Mouse (Mus musculus): ENCODE data around the gene Copa. TPM values are rescaled to one million over a fixed set of nuclear protein-coding genes. Genes with fewer than 3 reads are reported as not detected.

Gene Copa
- polyA plus RNA-seq, 1 experiment, result 46.0 TPM

DNA sequence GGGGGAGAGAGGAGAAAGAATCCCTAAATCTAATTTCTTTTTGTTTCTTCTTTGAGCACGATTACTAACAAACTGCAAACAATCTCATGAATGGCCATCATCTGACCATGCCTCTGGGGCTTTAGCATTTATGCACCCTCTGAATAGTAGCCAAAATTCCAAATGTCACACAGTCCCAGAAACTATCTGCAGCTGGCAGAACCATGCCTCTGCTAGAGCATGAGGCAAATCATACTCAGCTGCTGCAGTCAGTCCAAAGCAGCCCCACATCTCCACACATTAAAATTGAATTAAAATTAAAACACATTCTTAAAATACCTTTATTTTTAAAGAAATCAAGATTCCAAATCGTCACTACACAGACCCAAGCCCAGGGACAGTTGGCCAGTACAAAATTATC is 57.8 kb downstream of the Copa start:
- H3K4me1 ChIP-seq (ENCODE audit: control insufficient read depth, insufficient read depth, insufficient read length, low read length), result 0 out of 2 replicates have a peak, but pooled peaks cover 2% of the 10 kb centered on the region
- H3K4me3 ChIP-seq (ENCODE audit: low read depth, low read length), result no peak overlapping the region
- WGBS, result 74% methylated on average over 2 of the region's 2 CpGs
- H3K36me3 ChIP-seq (ENCODE audit: control insufficient read depth, insufficient read depth, low read length), result peaks cover 7% of the 10 kb centered on the region
- no peaks in the 10 kb centered on the region for H3K27me3 ChIP-seq (ENCODE audit: control insufficient read depth, insufficient read depth, low read length)
- H3K27ac ChIP-seq (ENCODE audit: insufficient read depth, low read depth, low read length), result no peak overlapping the region
- TF ChIP-seq POLR2A (IDR thresholded peaks at IDR 0.05; ENCODE audit: low read depth, low read length), result no peak
- no peak for TF ChIP-seq CTCF (IDR thresholded peaks at IDR 0.05; ENCODE audit: extremely low read depth, insufficient read length, insufficient replicate concordance, low read depth, low read length)

DNA sequence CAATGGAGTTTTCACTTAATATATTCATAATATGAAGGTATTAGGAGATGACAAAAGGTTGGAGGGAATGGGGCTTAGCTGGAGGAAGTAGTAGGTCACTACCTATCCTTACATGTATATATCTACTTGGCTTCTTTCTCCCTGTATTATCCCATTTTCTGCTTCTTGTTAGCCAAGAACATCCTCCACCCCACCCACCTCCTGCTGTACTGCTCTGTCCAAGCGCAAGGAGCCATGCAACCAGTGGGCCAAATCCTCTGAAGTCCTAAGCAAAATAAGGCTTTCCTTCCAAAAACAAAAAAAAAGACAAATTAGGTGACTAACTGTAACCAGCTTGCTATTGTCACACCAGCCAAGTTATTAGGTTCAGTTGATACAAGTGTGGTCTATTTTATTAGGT is 58.5 kb downstream of the Copa start:
- H3K36me3 ChIP-seq (ENCODE audit: control insufficient read depth, insufficient read depth, low read length), result peaks cover 2% of the 10 kb centered on the region
- 93% methylated on average over 1 of the region's 1 CpGs for WGBS
- TF ChIP-seq POLR2A (IDR thresholded peaks at IDR 0.05; ENCODE audit: low read depth, low read length) (no peak), CTCF (IDR thresholded peaks at IDR 0.05; ENCODE audit: extremely low read depth, insufficient read length, insufficient replicate concordance, low read depth, low read length) (no peak)
- H3K27ac ChIP-seq (ENCODE audit: insufficient read depth, low read depth, low read length), result no peak overlapping the region
- H3K27me3 ChIP-seq (ENCODE audit: control insufficient read depth, insufficient read depth, low read length), result no peaks in the 10 kb centered on the region
- H3K4me3 ChIP-seq (ENCODE audit: low read depth, low read length), result no peak overlapping the region
- 0 out of 2 replicates have a peak, but pooled peaks cover 2% of the 10 kb centered on the region for H3K4me1 ChIP-seq (ENCODE audit: control insufficient read depth, insufficient read depth, insufficient read length, low read length)

DNA sequence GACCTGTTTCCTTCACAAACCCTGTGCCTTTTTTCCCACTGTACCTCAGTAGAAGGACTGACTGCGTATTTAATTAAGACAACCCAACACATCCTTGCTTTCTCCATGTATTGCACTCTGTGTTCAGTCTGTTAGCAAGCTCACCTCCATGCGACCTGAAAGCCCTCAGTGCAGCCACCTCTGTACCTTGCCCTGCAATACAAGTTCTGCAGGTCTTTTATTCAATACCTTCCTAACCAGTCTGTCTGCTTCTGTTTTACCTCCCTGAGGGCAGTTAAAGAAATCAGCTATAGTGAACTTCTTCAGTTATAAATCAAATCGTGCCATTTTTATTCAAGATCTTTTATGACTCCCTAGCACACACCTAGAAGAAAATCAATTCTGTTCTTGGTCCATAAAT is 59.2 kb downstream of the Copa start:
- Histone ChIP-seq H3K27ac (ENCODE audit: insufficient read depth, low read depth, low read length) (peak overlapping the region; percentile 51; the same call in 1 of the 2 replicates), H3K4me3 (ENCODE audit: low read depth, low read length) (no peak overlapping the region), H3K36me3 (ENCODE audit: control insufficient read depth, insufficient read depth, low read length) (no peaks in the 10 kb centered on the region), H3K4me1 (ENCODE audit: control insufficient read depth, insufficient read depth, insufficient read length, low read length) (0 out of 2 replicates have a peak, but pooled peaks cover 2% of the 10 kb centered on the region), H3K27me3 (ENCODE audit: control insufficient read depth, insufficient read depth, low read length) (no peaks in the 10 kb centered on the region)
- WGBS, result 29% methylated on average over 3 of the region's 3 CpGs
- no peak for TF ChIP-seq POLR2A (IDR thresholded peaks at IDR 0.05; ENCODE audit: low read depth, low read length)
- TF ChIP-seq CTCF (IDR thresholded peaks at IDR 0.05; ENCODE audit: extremely low read depth, insufficient read length, insufficient replicate concordance, low read depth, low read length), result no peak

DNA sequence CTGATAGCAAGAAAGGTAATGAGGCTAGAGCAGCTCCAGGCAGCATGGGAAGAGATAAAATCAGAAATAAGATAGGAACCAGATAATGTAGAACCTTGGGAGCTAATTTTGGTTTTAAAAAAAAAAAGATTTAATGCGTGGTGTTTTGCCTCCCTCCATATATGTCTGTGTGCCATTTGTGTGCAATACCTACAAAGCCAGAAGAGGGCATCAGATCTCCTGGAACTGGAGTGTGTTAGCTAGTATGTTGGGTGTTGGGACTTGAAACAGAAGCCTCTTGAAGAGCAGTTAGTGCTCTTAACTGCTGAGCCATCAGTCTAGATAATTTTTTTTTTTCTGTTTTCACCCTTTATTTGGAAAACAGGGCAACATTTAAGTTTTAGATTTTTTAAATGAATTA is 61.2 kb downstream of the Copa start:
- Histone ChIP-seq H3K27me3 (ENCODE audit: control insufficient read depth, insufficient read depth, low read length) (no peaks in the 10 kb centered on the region), H3K27ac (ENCODE audit: insufficient read depth, low read depth, low read length) (no peak overlapping the region), H3K36me3 (ENCODE audit: control insufficient read depth, insufficient read depth, low read length) (no peaks in the 10 kb centered on the region), H3K4me3 (ENCODE audit: low read depth, low read length) (no peak overlapping the region), H3K4me1 (ENCODE audit: control insufficient read depth, insufficient read depth, insufficient read length, low read length) (0 out of 2 replicates have a peak, but pooled peaks cover 2% of the 10 kb centered on the region)
- whole genome bisulfite sequencing, result 6% methylated on average over 1 of the region's 1 CpGs
- no peak for TF ChIP-seq CTCF (IDR thresholded peaks at IDR 0.05; ENCODE audit: extremely low read depth, insufficient read length, insufficient replicate concordance, low read depth, low read length)
- no peak for TF ChIP-seq POLR2A (IDR thresholded peaks at IDR 0.05; ENCODE audit: low read depth, low read length)

DNA sequence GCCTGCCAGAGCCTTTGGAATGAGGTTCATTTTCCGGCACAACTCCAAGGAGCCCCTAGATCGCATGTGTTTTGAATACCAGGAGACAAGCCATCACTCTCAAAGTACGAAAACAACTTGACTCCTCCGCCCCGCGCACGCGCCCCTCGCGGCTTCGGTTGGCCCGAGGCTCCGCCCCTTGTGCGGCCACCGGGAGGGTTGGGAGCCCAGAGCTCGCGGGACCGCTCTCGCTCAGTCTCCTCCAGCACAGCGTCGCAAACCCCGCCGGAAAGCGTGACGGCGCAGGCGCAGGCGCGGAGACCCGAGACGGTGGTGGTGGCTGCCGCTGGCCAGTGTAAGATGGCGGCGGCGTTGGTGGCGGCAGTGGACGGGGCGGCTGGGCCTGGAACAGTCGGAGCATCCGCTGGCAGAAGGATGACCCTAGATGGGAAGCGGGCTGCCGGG is 65.5 kb downstream of the Copa start, which contains the start of gene Dcaf8:
TSS of gene Dcaf8 (plus strand) at position 250 of the 444 bp plus-strand sequence.
- Histone ChIP-seq H3K4me3 (ENCODE audit: low read depth, low read length) (peak within 1 kb of the TSS; percentile 76), H3K27me3 (ENCODE audit: control insufficient read depth, insufficient read depth, low read length) (no peaks in the 10 kb centered on the region), H3K36me3 (ENCODE audit: control insufficient read depth, insufficient read depth, low read length) (peaks cover 15% of the 10 kb centered on the region; the same call in 1 of the 2 replicates), H3K27ac (ENCODE audit: insufficient read depth, low read depth, low read length) (peak within 1 kb of the TSS; percentile 80), H3K4me1 (ENCODE audit: control insufficient read depth, insufficient read depth, insufficient read length, low read length) (peaks cover 2% of the 10 kb centered on the region; the same call in 1 of the 2 replicates)
- TF ChIP-seq CTCF (IDR thresholded peaks at IDR 0.05; ENCODE audit: extremely low read depth, insufficient read length, insufficient replicate concordance, low read depth, low read length) (no peak), POLR2A (IDR thresholded peaks at IDR 0.05; ENCODE audit: low read depth, low read length) (peak; percentile 93)
- WGBS, result under 1% methylated on average over 42 of the region's 42 CpGs

DNA sequence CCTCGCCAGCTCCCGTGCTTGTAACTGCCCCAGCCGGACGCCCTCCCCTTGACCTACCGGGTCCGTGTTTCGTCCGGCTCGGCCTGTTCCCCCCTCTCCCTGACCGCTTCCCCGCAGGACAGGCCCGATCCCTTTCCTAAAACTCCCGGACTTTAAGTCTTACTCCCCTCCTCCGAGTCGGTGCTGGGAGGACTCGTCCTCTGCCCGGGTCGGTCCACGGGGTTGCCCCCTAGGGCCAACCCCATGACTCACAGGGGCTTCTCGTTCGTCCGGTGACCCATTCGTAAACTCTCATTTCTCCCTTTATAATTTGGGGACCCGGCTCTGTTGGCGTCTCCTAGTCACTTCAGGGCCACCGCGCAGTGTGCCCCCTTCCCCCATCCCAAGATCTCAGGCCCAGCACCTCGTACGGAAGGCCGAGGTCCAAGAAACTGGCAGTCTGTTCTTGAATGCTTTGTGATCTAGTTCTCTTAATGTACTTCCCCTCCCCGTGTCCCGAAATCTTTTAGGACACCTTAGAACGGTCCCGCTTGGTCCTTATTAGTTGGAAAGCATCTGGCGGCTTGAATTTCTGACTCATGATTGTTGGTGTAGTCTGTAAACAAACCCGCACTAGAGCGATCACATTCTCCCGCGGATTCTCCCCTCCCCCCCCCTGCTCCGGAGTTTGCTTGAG is 66.1 kb downstream of the Copa start:
- Histone ChIP-seq H3K27ac (ENCODE audit: insufficient read depth, low read depth, low read length) (peak overlapping the region; percentile 80), H3K36me3 (ENCODE audit: control insufficient read depth, insufficient read depth, low read length) (peaks cover 17% of the 10 kb centered on the region; the same call in 1 of the 2 replicates), H3K4me1 (ENCODE audit: control insufficient read depth, insufficient read depth, insufficient read length, low read length) (peaks cover 2% of the 10 kb centered on the region; the same call in 1 of the 2 replicates), H3K4me3 (ENCODE audit: low read depth, low read length) (peak overlapping the region; percentile 76), H3K27me3 (ENCODE audit: control insufficient read depth, insufficient read depth, low read length) (no peaks in the 10 kb centered on the region)
- TF ChIP-seq POLR2A (IDR thresholded peaks at IDR 0.05; ENCODE audit: low read depth, low read length), result no peak
- TF ChIP-seq CTCF (IDR thresholded peaks at IDR 0.05; ENCODE audit: extremely low read depth, insufficient read length, insufficient replicate concordance, low read depth, low read length), result no peak
- WGBS, result under 1% methylated on average over 40 of the region's 40 CpGs
